Mouse (Mus musculus): ENCODE data around the gene Uchl1.

Uchl1 gene

DNA sequence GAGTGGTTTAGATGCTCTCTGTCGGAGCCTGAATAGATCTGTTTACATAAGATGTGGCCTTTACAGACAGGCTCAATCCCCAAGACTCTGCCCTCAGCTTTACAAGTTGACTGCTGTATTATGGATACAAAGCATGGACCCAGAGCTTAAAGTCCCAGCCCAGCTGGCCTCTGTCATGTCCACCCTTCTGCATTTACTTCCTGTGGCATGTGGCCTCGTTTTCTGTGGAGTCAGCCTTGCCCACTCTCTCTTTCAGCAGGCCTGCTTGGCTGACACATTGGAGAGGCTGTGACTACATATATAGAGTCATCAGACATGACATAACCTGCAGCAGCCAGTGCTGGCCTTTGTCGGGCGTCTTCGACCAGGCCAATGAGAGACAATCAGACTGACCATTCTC, 32.0 kb downstream of the Uchl1 start:
- no peak for DNase-seq (ENCODE audit: low read depth, low spot score)

- no peak for DNase-seq (ENCODE audit: low read depth, low spot score)
Measured at GRCm38 (mm10) chr5:66710445-66711019, 34.6 kb downstream of the Uchl1 start.

DNA sequence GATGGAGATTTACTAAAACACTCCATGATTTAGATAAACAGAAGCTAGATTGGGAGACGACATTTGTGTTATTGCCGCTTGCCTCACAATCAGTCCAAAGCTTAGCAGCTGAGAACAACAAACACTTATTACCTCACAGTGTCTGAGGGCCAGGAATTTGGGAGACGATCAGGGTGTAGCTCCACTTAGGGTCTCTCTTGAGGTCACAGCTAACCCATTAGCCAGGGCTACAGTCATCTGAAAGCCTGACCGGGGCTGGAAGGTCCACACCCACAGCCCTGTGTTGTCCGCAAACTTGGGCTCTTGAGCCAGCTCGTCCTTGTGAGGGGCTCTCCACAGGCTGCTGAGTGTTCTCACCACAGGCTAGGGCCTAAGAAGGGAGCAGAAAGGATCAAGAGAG, 36.9 kb downstream of the Uchl1 start:
- no peak for DNase-seq (ENCODE audit: low read depth, low spot score)

- DNase-seq (ENCODE audit: low read depth, low spot score): no peak
Measured at GRCm38 (mm10) chr5:66715498-66715931, 39.6 kb downstream of the Uchl1 start.

GRCm38 (mm10) chr5:66717931-66718330, 42.0 kb downstream of the Uchl1 start:
- DNase-seq (ENCODE audit: low read depth, low spot score): no peak

GRCm38 (mm10) chr5:66718413-66718812, 42.5 kb downstream of the Uchl1 start:
- DNase-seq (ENCODE audit: low read depth, low spot score): no peak

DNA sequence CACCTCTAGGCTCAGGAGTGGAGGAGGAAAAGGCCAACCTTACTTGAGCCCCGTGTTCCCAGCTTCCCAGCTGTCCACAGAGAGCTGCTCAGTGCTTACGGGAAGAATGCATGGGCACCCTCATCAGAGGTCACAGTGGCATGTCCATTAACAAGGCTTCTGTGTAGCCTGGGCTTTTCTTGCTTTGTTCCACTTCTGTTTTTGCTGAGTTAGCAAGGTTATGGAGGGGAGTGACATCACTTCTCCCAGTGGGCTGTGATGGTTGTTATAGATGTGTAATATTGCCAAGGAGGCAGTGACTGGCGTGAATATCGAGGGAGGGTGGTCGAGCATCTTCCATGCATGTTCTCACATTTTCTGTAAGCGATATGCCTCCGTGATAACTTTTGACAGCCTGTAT, 43.0 kb downstream of the Uchl1 start:
- no peak for DNase-seq (ENCODE audit: low read depth, low spot score)

- DNase-seq (ENCODE audit: low read depth, low spot score): no peak
Measured at GRCm38 (mm10) chr5:66720921-66721320, 45.0 kb downstream of the Uchl1 start.

DNA sequence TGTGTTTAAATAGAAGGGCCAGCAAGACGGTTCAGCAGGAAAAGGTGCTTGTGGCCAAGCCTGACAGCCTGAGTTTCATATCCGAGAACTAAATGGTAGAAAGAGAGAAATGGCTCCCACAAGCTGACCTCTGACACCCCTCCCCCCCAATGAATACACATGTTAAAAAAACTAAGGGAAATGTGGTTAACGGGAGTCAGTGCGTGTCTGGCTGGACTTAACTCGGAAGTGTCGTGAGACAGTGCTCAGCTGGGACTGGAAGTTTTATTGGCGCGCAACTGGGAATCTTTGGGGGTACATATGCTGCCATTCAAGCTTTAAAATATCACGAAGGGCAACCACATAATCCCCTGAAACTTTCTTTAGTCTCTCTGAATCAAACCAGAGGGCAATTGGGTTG, 46.7 kb downstream of the Uchl1 start:
- no peak for DNase-seq (ENCODE audit: low read depth, low spot score)

DNA sequence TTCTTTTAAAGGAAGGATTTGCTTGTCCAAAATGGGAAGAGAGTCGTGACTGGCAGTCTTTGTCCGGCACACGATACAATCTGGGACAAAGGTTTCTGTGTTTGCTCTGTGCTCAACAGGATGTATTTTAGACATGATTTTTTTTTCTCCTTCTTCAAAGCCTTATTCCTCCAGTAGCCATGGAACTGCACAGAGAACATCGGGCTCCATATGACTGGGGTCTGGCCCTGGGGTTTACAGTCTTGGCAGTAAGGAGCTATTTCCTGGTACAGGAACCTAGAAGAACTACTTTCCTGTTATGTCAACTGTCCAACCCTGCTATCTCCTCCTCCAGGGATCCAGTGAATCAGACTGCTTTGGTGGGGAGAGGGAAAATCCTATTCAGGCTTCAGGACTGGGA, 47.1 kb downstream of the Uchl1 start:
- no peak for DNase-seq (ENCODE audit: low read depth, low spot score)

GRCm38 (mm10) chr5:66723626-66724025, 47.7 kb downstream of the Uchl1 start:
- DNase-seq (ENCODE audit: low read depth, low spot score): no peak

DNA sequence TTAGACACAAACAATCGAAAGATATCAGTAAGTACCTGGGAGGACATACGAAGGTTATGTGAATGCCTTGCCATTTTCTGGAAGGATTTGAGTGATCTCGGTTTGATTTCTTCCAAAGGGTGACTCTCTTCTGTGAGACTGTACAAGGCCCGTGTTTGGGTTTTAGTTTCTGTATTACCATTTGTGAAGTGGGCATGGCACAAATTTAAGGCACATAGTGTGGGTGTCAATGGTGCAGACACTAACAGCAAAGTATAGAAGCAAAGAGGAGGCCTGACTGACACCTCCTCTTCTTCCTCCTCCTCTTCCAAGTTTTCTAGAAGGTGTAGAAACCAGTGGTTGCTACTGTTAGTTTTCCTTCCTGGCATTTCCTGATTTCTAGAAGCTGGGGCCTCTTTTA, 53.4 kb downstream of the Uchl1 start:
- DNase-seq (ENCODE audit: low read depth, low spot score): no peak

GRCm38 (mm10) chr5:66730621-66731301, 54.9 kb downstream of the Uchl1 start:
- no peak for DNase-seq (ENCODE audit: low read depth, low spot score)

- no peak for DNase-seq (ENCODE audit: low read depth, low spot score)
Measured at GRCm38 (mm10) chr5:66731302-66731697, 55.4 kb downstream of the Uchl1 start.

DNA sequence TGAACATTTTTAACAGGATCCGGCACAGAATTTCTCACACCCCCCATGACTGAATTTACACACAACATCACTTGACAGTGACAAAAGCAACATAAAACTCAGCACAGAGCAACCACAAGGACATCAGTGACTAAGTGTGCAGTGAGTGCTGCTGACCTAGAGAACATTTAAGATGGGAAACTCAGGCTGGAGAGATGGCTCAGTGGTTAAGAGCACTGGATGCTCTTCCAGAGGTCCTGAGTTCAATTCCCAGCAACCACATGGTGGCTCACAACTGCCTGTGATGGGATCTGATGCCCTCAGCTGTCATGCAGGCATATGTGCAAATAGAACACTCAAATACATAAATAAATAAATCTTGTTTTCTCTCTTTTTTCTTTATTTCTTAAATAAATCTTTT, 57.7 kb downstream of the Uchl1 start:
- no peak for DNase-seq (ENCODE audit: low read depth, low spot score)

Data from CD4-positive, CD25-positive, alpha-beta regulatory T cell, adult 2 months (primary cell).